Mouse (Mus musculus) limb, embryonic 14.5 days (tissue): ENCODE results near the gene BC025920. TPM values are rescaled to one million over a fixed set of nuclear protein-coding genes. Genes with fewer than 3 reads are reported as not detected.
"Not testable (repeated sequence)": the region's sequence is repeated elsewhere in the genome, so short reads cannot be mapped to it uniquely, and the experiment has no call there.

Experiments
- ATAC-seq: fragments of 200-750 bp; cut with Nextera tagmentation; 2 replicates; pipeline ENCODE4 v1.8.0; 2017; ENCODE audit warnings: low read depth, moderate number of reproducible peaks, moderate TSS enrichment; ENCODE audit not compliant: low FRiP score
- DNase-seq: peaks from one replicate; pipeline ENCODE4 v3.0.0-alpha.2; 2015; ENCODE audit warnings: low spot score
- H3K27ac ChIP-seq: fragments of 300-500 bp; sonication (generic); replicated peaks from 2 replicates; pipeline ENCODE4 v1.5.1; 2014; ENCODE audit warnings: low read depth, mild to moderate bottlenecking, low read length, moderate library complexity, mixed read lengths
- H3K27me3 ChIP-seq: fragments of 300-500 bp; sonication (generic); 2 replicates; pipeline ENCODE4 v1.6.1; 2014; ENCODE audit warnings: low read length, mixed read lengths; ENCODE audit not compliant: control insufficient read depth, insufficient read depth
- H3K36me3 ChIP-seq: fragments of 300-500 bp; sonication (generic); 2 replicates; pipeline ENCODE4 v1.6.1; 2014; ENCODE audit warnings: mild to moderate bottlenecking, low read length, moderate library complexity, mixed read lengths; ENCODE audit not compliant: control insufficient read depth, insufficient read depth
- H3K4me1 ChIP-seq: fragments of 300-500 bp; sonication (generic); 2 replicates; pipeline ENCODE4 v1.6.1; 2014; ENCODE audit warnings: antibody characterized with exemption, low read length, mixed read lengths; ENCODE audit not compliant: control insufficient read depth, insufficient read depth
- H3K4me2 ChIP-seq: fragments of 300-500 bp; sonication (generic); replicated peaks from 2 replicates; pipeline ENCODE4 v1.6.1; 2014; ENCODE audit warnings: low read depth, mild to moderate bottlenecking, low read length, moderate library complexity; ENCODE audit not compliant: severe bottlenecking
- H3K4me3 ChIP-seq: fragments of 300-500 bp; sonication (generic); replicated peaks from 2 replicates; pipeline ENCODE4 v1.5.1; 2014; ENCODE audit warnings: low read length
- H3K9ac ChIP-seq: fragments of 300-500 bp; sonication (generic); 2 replicates; pipeline ENCODE4 v1.6.1; 2014; ENCODE audit warnings: mild to moderate bottlenecking, low read depth, low read length, moderate library complexity; ENCODE audit not compliant: severe bottlenecking
- H3K9me3 ChIP-seq: fragments of 300-500 bp; sonication (generic); 2 replicates; pipeline ENCODE4 v1.6.1; 2016; ENCODE audit warnings: low read length; ENCODE audit not compliant: control insufficient read depth
- POLR2A ChIP-seq: fragments of 200-500 bp; IDR thresholded peaks from 2 replicates; pipeline ENCODE4 v1.8.0; 2012; ENCODE audit warnings: inconsistent platforms, mild to moderate bottlenecking, moderate library complexity, borderline replicate concordance; ENCODE audit not compliant: insufficient read depth, insufficient read length; ENCODE audit errors: extremely low read depth
- WGBS: fragments of 180-500 bp; shearing (Covaris S2); extraction: QIAGEN DNeasy Blood & Tissue Kit; methylation state at CpG from one replicate; pipeline ENCODE4 v1.1.7; 2014; 5-methylcytosine and 5-hydroxymethylcytosine counted together
- polyA plus RNA-seq, 2 experiments: library from polyadenylated mRNA; depleted of rRNA in 1 of 2; stranded (reverse) in 1 of 2; unstranded in 1 of 2; fragments of >200 nt; fragmentation: Nextera tagmentation in 1 of 2; extraction: Ambion mirVana in 1 of 2; gene quantifications; 2 replicates each; pipeline versions ENCODE4 v1.2.1 to v1.2.3; 2012 to 2014

Gene BC025920
- polyA plus RNA-seq, 2 experiments: 0.78 to 3.8 TPM

GRCm38 (mm10) chr10:81643449-81644055 lies 37.5 kb downstream of the BC025920 start:
- 0 out of 2 replicates have a peak, but pooled peaks have one; percentile 57 for TF ChIP-seq POLR2A
- under 1% methylated on average over 68 of the region's 75 CpGs for WGBS
- DNase-seq: peak; percentile 95

GRCm38 (mm10) chr10:81644162-81644561 lies 38.1 kb downstream of the BC025920 start:
- Histone ChIP-seq H3K27ac (peak overlapping the region; percentile 93), H3K4me2 (peak overlapping the region; percentile 84), H3K9me3 (no peaks in the 10 kb centered on the region), H3K4me1 (peaks cover 13% of the 10 kb centered on the region), H3K27me3 (no peaks in the 10 kb centered on the region), H3K9ac (peak overlapping the region; percentile 89; the same call in 1 of the 2 replicates), H3K36me3 (no peaks in the 10 kb centered on the region), H3K4me3 (peak overlapping the region; percentile 78)
- no peak for DNase-seq
- 58% methylated on average over 2 of the region's 2 CpGs for WGBS
- no peak for TF ChIP-seq POLR2A
- no peak for ATAC-seq

More at GRCm38 (mm10) chr10:81643449-81644055, 37.5 kb downstream of the BC025920 start:
- Histone ChIP-seq H3K27ac (peak overlapping the region; percentile 93), H3K36me3 (no peaks in the 10 kb centered on the region), H3K4me3 (peak overlapping the region; percentile 78), H3K9ac (peak overlapping the region; percentile 89), H3K4me1 (peaks cover 13% of the 10 kb centered on the region), H3K27me3 (no peaks in the 10 kb centered on the region), H3K4me2 (peak overlapping the region; percentile 84), H3K9me3 (no peaks in the 10 kb centered on the region)
- ATAC-seq: peak; percentile 93

- no peak overlapping the region for H3K27ac ChIP-seq
- ATAC-seq (no peak), DNase-seq (no peak)
- WGBS: 94% methylated on average over 18 of the region's 18 CpGs
- no peaks in the 10 kb centered on the region for H3K9me3 ChIP-seq
- H3K9ac ChIP-seq: no peak overlapping the region
- H3K4me1 ChIP-seq: peaks cover 13% of the 10 kb centered on the region
- H3K27me3 ChIP-seq: no peaks in the 10 kb centered on the region
- TF ChIP-seq POLR2A: no peak
- no peak overlapping the region for H3K4me3 ChIP-seq
- no peak overlapping the region for H3K4me2 ChIP-seq
- H3K36me3 ChIP-seq: no peaks in the 10 kb centered on the region
These were observed 38.6 kb downstream of the BC025920 start for GRCm38 (mm10) chr10:81644716-81645115.

GRCm38 (mm10) chr10:81645391-81645790 lies 39.3 kb downstream of the BC025920 start:
- Histone ChIP-seq H3K27me3 (no peaks in the 10 kb centered on the region), H3K4me1 (peaks cover 13% of the 10 kb centered on the region), H3K27ac (no peak overlapping the region), H3K9ac (no peak overlapping the region), H3K36me3 (no peaks in the 10 kb centered on the region), H3K4me2 (no peak overlapping the region), H3K4me3 (no peak overlapping the region), H3K9me3 (no peaks in the 10 kb centered on the region)
- DNase-seq (no peak), ATAC-seq (no peak)
- TF ChIP-seq POLR2A: no peak
- 93% methylated on average over 4 of the region's 4 CpGs for WGBS

GRCm38 (mm10) chr10:81646015-81646555 lies 40.0 kb downstream of the BC025920 start:
- TF ChIP-seq POLR2A: no peak
- H3K9me3 ChIP-seq: no peaks in the 10 kb centered on the region
- ATAC-seq (no peak), DNase-seq (no peak)
- H3K9ac ChIP-seq: no peak overlapping the region
- H3K4me3 ChIP-seq: no peak overlapping the region
- H3K36me3 ChIP-seq: no peaks in the 10 kb centered on the region
- no peak overlapping the region for H3K4me2 ChIP-seq
- peaks cover 13% of the 10 kb centered on the region for H3K4me1 ChIP-seq
- WGBS: 79% methylated on average over 5 of the region's 7 CpGs
- H3K27me3 ChIP-seq: no peaks in the 10 kb centered on the region
- H3K27ac ChIP-seq: no peak overlapping the region

GRCm38 (mm10) chr10:81648803-81649775 lies 43.0 kb downstream of the BC025920 start, which contains the start of gene Gm10778:
Gm10778 (plus strand) TSS chr10:81649059.
- not testable (repeated sequence) for H3K9me3 ChIP-seq, H3K36me3 ChIP-seq, H3K27me3 ChIP-seq, H3K4me1 ChIP-seq
- Histone ChIP-seq H3K4me3 (peak within 1 kb of the TSS; percentile 47), H3K4me2 (peak within 1 kb of the TSS; percentile 60), H3K27ac (peak within 1 kb of the TSS; percentile 71), H3K9ac (peak within 1 kb of the TSS; percentile 56)
- ATAC-seq: peak; percentile 94
- WGBS: 3% methylated on average over 28 of the region's 52 CpGs
- DNase-seq: peak; percentile 92
